Mouse (Mus musculus): Measurements from ENCODE around the gene Mrrf.

The Mrrf gene

GRCm38 (mm10) chr2:36136300-36136941, at the start of gene Mrrf, which contains the start of gene Rbm18:
Mrrf (plus strand) TSS chr2:36136389.
Rbm18 (minus strand) TSS chr2:36136773.
- peak; percentile 95 for DNase-seq

- no peak for DNase-seq
These were observed 47.0 kb upstream of the Mrrf start for GRCm38 (mm10) chr2:36089190-36089589.

- DNase-seq = peak; percentile 79
These were observed 45.1 kb upstream of the Mrrf start for GRCm38 (mm10) chr2:36090853-36091741.

- peak; percentile 51 for DNase-seq
These were observed 43.4 kb upstream of the Mrrf start for GRCm38 (mm10) chr2:36092748-36093147.

- DNase-seq = no peak
These were observed 42.9 kb upstream of the Mrrf start for GRCm38 (mm10) chr2:36093301-36093700.

- no peak for DNase-seq
These were observed 42.2 kb upstream of the Mrrf start for GRCm38 (mm10) chr2:36093914-36094475.

- DNase-seq = no peak
These were observed 38.9 kb upstream of the Mrrf start for GRCm38 (mm10) chr2:36097129-36097815.

GRCm38 (mm10) chr2:36098021-36098420, 38.2 kb upstream of the Mrrf start:
- DNase-seq = no peak

GRCm38 (mm10) chr2:36099739-36100138, 36.5 kb upstream of the Mrrf start:
- no peak for DNase-seq

GRCm38 (mm10) chr2:36101866-36102558, 34.2 kb upstream of the Mrrf start:
- DNase-seq = no peak

- peak; percentile 45 for DNase-seq
These were observed 33.6 kb upstream of the Mrrf start for GRCm38 (mm10) chr2:36102559-36102946.

GRCm38 (mm10) chr2:36103069-36103554, 33.1 kb upstream of the Mrrf start:
- no peak for DNase-seq

- DNase-seq = peak; percentile 43
These were observed 32.4 kb upstream of the Mrrf start for GRCm38 (mm10) chr2:36103555-36104367.

- peak; percentile 30 for DNase-seq
These were observed 31.7 kb upstream of the Mrrf start for GRCm38 (mm10) chr2:36104436-36104955.

- DNase-seq = peak; percentile 55
These were observed 31.0 kb upstream of the Mrrf start, which contains the start of gene Lhx6 for GRCm38 (mm10) chr2:36104956-36105741. Lhx6 (minus strand) TSS chr2:36105408.

- DNase-seq = no peak
These were observed 27.6 kb upstream of the Mrrf start for GRCm38 (mm10) chr2:36108615-36109014.

- no peak for DNase-seq
These were observed 23.6 kb upstream of the Mrrf start for GRCm38 (mm10) chr2:36112632-36113031.

GRCm38 (mm10) chr2:36126795-36127429, 9.3 kb upstream of the Mrrf start:
- no peak for DNase-seq

- no peak for DNase-seq
These were observed 8.2 kb upstream of the Mrrf start for GRCm38 (mm10) chr2:36127973-36128372.

GRCm38 (mm10) chr2:36129051-36129450, 7.1 kb upstream of the Mrrf start:
- no peak for DNase-seq
